Mouse (Mus musculus): ENCODE measurements around the gene Siglece. TPM values are rescaled to one million over a fixed set of nuclear protein-coding genes. Genes with fewer than 3 reads are reported as not detected.

Siglece gene
- polyA plus RNA-seq, 1 experiment from 2014 or later: not detected

Other genes with a start within 250 kb of the Siglece start
- 0.24 and 2.4 TPM in 2 replicates for gene Lim2, start 232.5 kb downstream of the Siglece start, polyA plus RNA-seq (2014; fragmentation: Nextera tagmentation; extraction: Ambion mirVana)
- 0.43 and 0.45 TPM in 2 replicates for gene Nkg7, start 223.1 kb downstream of the Siglece start, polyA plus RNA-seq (2014; fragmentation: Nextera tagmentation; extraction: Ambion mirVana)
- gene Cldnd2, start 219.4 kb downstream of the Siglece start, polyA plus RNA-seq (2014; fragmentation: Nextera tagmentation; extraction: Ambion mirVana): not detected in 2 replicates
- gene Etfb, start 216.1 kb downstream of the Siglece start, polyA plus RNA-seq (2014; fragmentation: Nextera tagmentation; extraction: Ambion mirVana): 240 and 251 TPM in 2 replicates
- gene Gm45233, start 216.0 kb downstream of the Siglece start, polyA plus RNA-seq (2014; fragmentation: Nextera tagmentation; extraction: Ambion mirVana): not detected in 2 replicates
- gene Vsig10l, start 197.0 kb downstream of the Siglece start, polyA plus RNA-seq (2014; fragmentation: Nextera tagmentation; extraction: Ambion mirVana): 1.7 and 2.0 TPM in 2 replicates
- gene Iglon5, start 170.1 kb downstream of the Siglece start, polyA plus RNA-seq (2014; fragmentation: Nextera tagmentation; extraction: Ambion mirVana): 1.1 and 1.5 TPM in 2 replicates
- not detected in 2 replicates for gene 4931406B18Rik, start 154.2 kb downstream of the Siglece start, polyA plus RNA-seq (2014; fragmentation: Nextera tagmentation; extraction: Ambion mirVana)
- gene Cd33, start 115.7 kb downstream of the Siglece start, polyA plus RNA-seq (2014; fragmentation: Nextera tagmentation; extraction: Ambion mirVana): 1.3 and 1.5 TPM in 2 replicates
- 5.4 and 7.1 TPM in 2 replicates for gene Zfp658, start 97.9 kb downstream of the Siglece start, polyA plus RNA-seq (2014; fragmentation: Nextera tagmentation; extraction: Ambion mirVana)
- gene Zfp719, start 80.6 kb downstream of the Siglece start, polyA plus RNA-seq (2014; fragmentation: Nextera tagmentation; extraction: Ambion mirVana): 19.3 and 19.6 TPM in 2 replicates
- gene Zfp819, start 53.0 kb downstream of the Siglece start, polyA plus RNA-seq (2014; fragmentation: Nextera tagmentation; extraction: Ambion mirVana): 0.14 and 0.67 TPM in 2 replicates
- not detected in 2 replicates for gene Ceacam18, start 25.5 kb downstream of the Siglece start, polyA plus RNA-seq (2014; fragmentation: Nextera tagmentation; extraction: Ambion mirVana)
- 8.1 and 9.1 TPM in 2 replicates for gene Ctu1, start 11.9 kb upstream of the Siglece start, polyA plus RNA-seq (2014; fragmentation: Nextera tagmentation; extraction: Ambion mirVana)
- gene Klk14, start 30.3 kb upstream of the Siglece start, polyA plus RNA-seq (2014; fragmentation: Nextera tagmentation; extraction: Ambion mirVana): not detected in 2 replicates
- 0.49 TPM in 2 replicates for gene Klk13, start 52.4 kb upstream of the Siglece start, polyA plus RNA-seq (2014; fragmentation: Nextera tagmentation; extraction: Ambion mirVana)
- not detected in 2 replicates for gene Klk12, start 108.7 kb upstream of the Siglece start, polyA plus RNA-seq (2014; fragmentation: Nextera tagmentation; extraction: Ambion mirVana)
- not detected in 2 replicates for gene Klk11, start 114.4 kb upstream of the Siglece start, polyA plus RNA-seq (2014; fragmentation: Nextera tagmentation; extraction: Ambion mirVana)
- gene Klk10, start 120.9 kb upstream of the Siglece start, polyA plus RNA-seq (2014; fragmentation: Nextera tagmentation; extraction: Ambion mirVana): 0.15 and 0.40 TPM in 2 replicates
- gene Klk9, start 131.7 kb upstream of the Siglece start, polyA plus RNA-seq (2014; fragmentation: Nextera tagmentation; extraction: Ambion mirVana): not detected in 2 replicates
- 14.4 and 19.0 TPM in 2 replicates for gene Klk8, start 137.4 kb upstream of the Siglece start, polyA plus RNA-seq (2014; fragmentation: Nextera tagmentation; extraction: Ambion mirVana)
- not detected in 2 replicates for gene Klk7, start 151.1 kb upstream of the Siglece start, polyA plus RNA-seq (2014; fragmentation: Nextera tagmentation; extraction: Ambion mirVana)
- gene Klk6, start 164.3 kb upstream of the Siglece start, polyA plus RNA-seq (2014; fragmentation: Nextera tagmentation; extraction: Ambion mirVana): 0.29 TPM in 1 of 2 replicates, not detected in the other
- gene Klk5, start 181.8 kb upstream of the Siglece start, polyA plus RNA-seq (2014; fragmentation: Nextera tagmentation; extraction: Ambion mirVana): not detected in 2 replicates
- 0.28 TPM in 1 of 2 replicates, not detected in the other for gene Klk4, start 221.0 kb upstream of the Siglece start, polyA plus RNA-seq (2014; fragmentation: Nextera tagmentation; extraction: Ambion mirVana)

Measured in embryonic facial prominence, embryonic 11.5 days (tissue).